8 mouse cellular contexts compared by ENCODE assay signal in the genomic region with DNA sequence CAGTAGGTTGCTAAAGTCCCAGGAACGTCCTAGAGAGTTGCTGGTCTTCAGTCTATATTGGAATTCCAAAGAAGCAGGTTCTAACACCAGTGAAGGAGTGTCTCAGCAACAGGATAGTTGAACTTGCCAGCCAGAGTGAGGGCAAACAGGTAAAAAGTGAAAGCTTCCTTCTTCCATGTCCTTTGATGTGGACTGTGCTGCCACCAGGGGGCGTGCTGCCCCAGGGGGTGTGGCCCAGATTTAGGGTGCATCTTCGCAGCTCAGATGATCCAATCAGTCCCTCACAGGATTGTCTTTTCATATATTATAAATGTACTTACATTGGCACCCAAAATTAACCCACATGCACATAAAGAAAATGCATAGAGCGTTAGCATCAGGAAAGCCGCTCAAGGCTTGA. TPM values are rescaled to one million over a fixed set of nuclear protein-coding genes. Genes with fewer than 3 reads are reported as not detected.
DNase-seq lines count a peak whose midpoint lies in the region; ATAC-seq and TF ChIP-seq lines count a peak whose summit lies in the region.

No protein-coding gene starts in this region.

- no peak for DNase-seq in forebrain, postnatal 0 days
- DNase-seq in midbrain, postnatal 0 days (ENCODE audit: low spot score) = no peak
- DNase-seq in c-Kit-positive CD71-negative TER-119-negative erythroid progenitor cells, embryonic 14.5 days (ENCODE audit: low read depth) = peak; percentile 20
- peak; percentile 47 for DNase-seq in retina, embryonic 14.5 days (ENCODE audit: low spot score)
- no peak for DNase-seq in frontal cortex, postnatal 36 days (ENCODE audit: low spot score in 2 of 2)

- no peak for ATAC-seq in forebrain, postnatal 0 days
- ATAC-seq in forebrain, embryonic 13.5 days = no peak
- no peak for ATAC-seq in midbrain, postnatal 0 days (ENCODE audit: low FRiP score)
- no peak for ATAC-seq in midbrain, embryonic 16.5 days
- no peak for ATAC-seq in forebrain, embryonic 15.5 days (replicated peaks)

- no peaks in the 10 kb centered on the region for H3K27me3 ChIP-seq in forebrain, postnatal 0 days (ENCODE audit: insufficient read depth, low read length)
- H3K27me3 ChIP-seq in forebrain, embryonic 13.5 days = no peaks in the 10 kb centered on the region
- H3K27me3 ChIP-seq in midbrain, postnatal 0 days (ENCODE audit: insufficient read depth, low read length) = no peaks in the 10 kb centered on the region
- H3K27me3 ChIP-seq in midbrain, embryonic 16.5 days (ENCODE audit: control insufficient read depth, insufficient read depth, low read depth, low read length) = no peaks in the 10 kb centered on the region
- no peaks in the 10 kb centered on the region for H3K27me3 ChIP-seq in forebrain, embryonic 15.5 days

- no peak overlapping the region for H3K4me2 ChIP-seq in forebrain, postnatal 0 days (ENCODE audit: low read depth)
- H3K4me2 ChIP-seq in forebrain, embryonic 13.5 days = no peak overlapping the region
- H3K4me2 ChIP-seq in midbrain, postnatal 0 days (ENCODE audit: low read depth, low read length, poor library complexity, severe bottlenecking) = no peak overlapping the region
- no peak overlapping the region for H3K4me2 ChIP-seq in midbrain, embryonic 16.5 days (ENCODE audit: low read length)
- H3K4me2 ChIP-seq in forebrain, embryonic 15.5 days (replicated peaks) = no peak overlapping the region

- WGBS in forebrain, postnatal 0 days = 47% methylated on average over 5 of the region's 5 CpGs
- WGBS in forebrain, embryonic 13.5 days = 50% methylated on average over 5 of the region's 5 CpGs
- 45% methylated on average over 5 of the region's 5 CpGs for WGBS in midbrain, postnatal 0 days
- WGBS in midbrain, embryonic 16.5 days = 48% methylated on average over 5 of the region's 5 CpGs
- WGBS in forebrain, embryonic 15.5 days = 49% methylated on average over 5 of the region's 5 CpGs

- H3K27ac ChIP-seq in forebrain, postnatal 0 days (ENCODE audit: low read depth, low read length) = no peak overlapping the region
- no peak overlapping the region for H3K27ac ChIP-seq in forebrain, embryonic 13.5 days
- no peak overlapping the region for H3K27ac ChIP-seq in midbrain, postnatal 0 days (ENCODE audit: low read depth, low read length)
- no peak overlapping the region for H3K27ac ChIP-seq in midbrain, embryonic 16.5 days (ENCODE audit: low read length)
- H3K27ac ChIP-seq in forebrain, embryonic 15.5 days (replicated peaks) = no peak overlapping the region

- H3K4me1 ChIP-seq in forebrain, postnatal 0 days (ENCODE audit: insufficient read depth) = no peaks in the 10 kb centered on the region
- H3K4me1 ChIP-seq in forebrain, embryonic 13.5 days = no peaks in the 10 kb centered on the region
- no peaks in the 10 kb centered on the region for H3K4me1 ChIP-seq in midbrain, postnatal 0 days (ENCODE audit: insufficient read depth, low read length)
- no peaks in the 10 kb centered on the region for H3K4me1 ChIP-seq in midbrain, embryonic 16.5 days (ENCODE audit: control insufficient read depth, insufficient read depth, low read length)
- H3K4me1 ChIP-seq in forebrain, embryonic 15.5 days = no peaks in the 10 kb centered on the region

- H3K36me3 ChIP-seq in forebrain, postnatal 0 days (ENCODE audit: insufficient read depth) = no peaks in the 10 kb centered on the region
- H3K36me3 ChIP-seq in forebrain, embryonic 13.5 days (ENCODE audit: poor library complexity, severe bottlenecking) = no peaks in the 10 kb centered on the region
- H3K36me3 ChIP-seq in midbrain, postnatal 0 days (ENCODE audit: insufficient read depth, low read length) = no peaks in the 10 kb centered on the region
- H3K36me3 ChIP-seq in midbrain, embryonic 16.5 days (ENCODE audit: control insufficient read depth, insufficient read depth, low read length) = no peaks in the 10 kb centered on the region
- no peaks in the 10 kb centered on the region for H3K36me3 ChIP-seq in forebrain, embryonic 15.5 days

- H3K9me3 ChIP-seq in forebrain, postnatal 0 days (ENCODE audit: low read length) = no peaks in the 10 kb centered on the region
- H3K9me3 ChIP-seq in forebrain, embryonic 13.5 days (replicated peaks) = no peaks in the 10 kb centered on the region
- no peaks in the 10 kb centered on the region for H3K9me3 ChIP-seq in midbrain, postnatal 0 days (ENCODE audit: low read length)
- H3K9me3 ChIP-seq in midbrain, embryonic 16.5 days (replicated peaks; ENCODE audit: control insufficient read depth, low read length, poor library complexity, severe bottlenecking) = no peaks in the 10 kb centered on the region
- no peaks in the 10 kb centered on the region for H3K9me3 ChIP-seq in forebrain, embryonic 15.5 days

- TF ChIP-seq CTCF in forebrain, postnatal 0 days (IDR thresholded peaks at IDR 0.05; ENCODE audit: low read depth) = peak; percentile 57
- peak; percentile 67 for TF ChIP-seq CTCF in midbrain, postnatal 0 days (IDR thresholded peaks at IDR 0.05)

- no peak overlapping the region for H3K9ac ChIP-seq in forebrain, postnatal 0 days
- H3K9ac ChIP-seq in forebrain, embryonic 13.5 days = no peak overlapping the region
- no peak overlapping the region for H3K9ac ChIP-seq in midbrain, postnatal 0 days (replicated peaks; ENCODE audit: low read length, poor library complexity, severe bottlenecking)
- H3K9ac ChIP-seq in midbrain, embryonic 16.5 days (ENCODE audit: low read depth, low read length) = no peak overlapping the region
- H3K9ac ChIP-seq in forebrain, embryonic 15.5 days (replicated peaks) = no peak overlapping the region

- no peak overlapping the region for H3K4me3 ChIP-seq in forebrain, postnatal 0 days (ENCODE audit: low read depth, low read length)
- H3K4me3 ChIP-seq in forebrain, embryonic 13.5 days = no peak overlapping the region
- H3K4me3 ChIP-seq in midbrain, postnatal 0 days (ENCODE audit: low read depth, low read length) = no peak overlapping the region
- H3K4me3 ChIP-seq in midbrain, embryonic 16.5 days (ENCODE audit: low read depth, low read length) = no peak overlapping the region
- H3K4me3 ChIP-seq in forebrain, embryonic 15.5 days = no peak overlapping the region

RNA-seq across cellular contexts. Expression of gene Dnah14, which starts 41.0 kb away (rescaled TPM):
- 0.10 and 0.69 TPM in 2 replicates for total RNA-seq in forebrain, postnatal 0 days (2014; rRNA removed)
- 0.24 and 0.68 TPM in 2 replicates for polyA plus RNA-seq in forebrain, postnatal 0 days (2015; fragmentation: Nextera tagmentation; extraction: Ambion mirVana)
- polyA plus RNA-seq in forebrain, embryonic 13.5 days (2015; fragmentation: Nextera tagmentation; extraction: Ambion mirVana) = 1.4 and 2.0 TPM in 2 replicates
- total RNA-seq in midbrain, postnatal 0 days (2014; rRNA removed) = under 0.01 and 0.14 TPM in 2 replicates
- 0.43 and 0.70 TPM in 2 replicates for polyA plus RNA-seq in midbrain, postnatal 0 days (2015; fragmentation: Nextera tagmentation; extraction: Ambion mirVana)
- 0.36 and 0.50 TPM in 2 replicates for polyA plus RNA-seq in midbrain, embryonic 16.5 days (2015; fragmentation: Nextera tagmentation; extraction: Ambion mirVana)
- 0.71 and 1.0 TPM in 2 replicates for polyA plus RNA-seq in forebrain, embryonic 15.5 days (2015; fragmentation: Nextera tagmentation; extraction: Ambion mirVana)

Comparison
In these comparisons a context has a peak if more than half of its experiments do, and no peak if none do; other contexts are left out.
1. DNase-seq: peak in c-Kit-positive CD71-negative TER-119-negative erythroid progenitor cells, embryonic 14.5 days (single experiment) and retina, embryonic 14.5 days (single experiment); none in forebrain, postnatal 0 days (single experiment), midbrain, postnatal 0 days (single experiment) and frontal cortex, postnatal 36 days (0 of 2).